Mouse (Mus musculus) kidney, adult 2 months (tissue): Measurements from ENCODE around the gene Eri3.

Experiments
- CTCF ChIP-seq: fragments of 200-500 bp; conservative IDR thresholded peaks from 2 replicates; pipeline ENCODE4 v1.5.1; 2011; ENCODE audit warnings: low read depth, mild to moderate bottlenecking, control low read depth, low read length, moderate library complexity, mixed read lengths; ENCODE audit not compliant: insufficient read depth, insufficient read length
- POLR2A ChIP-seq: fragments of 200-500 bp; IDR thresholded peaks from one replicate; pipeline ENCODE4 v1.6.1; 2011; ENCODE audit warnings: low read depth, low read length, control low read depth

DNA sequence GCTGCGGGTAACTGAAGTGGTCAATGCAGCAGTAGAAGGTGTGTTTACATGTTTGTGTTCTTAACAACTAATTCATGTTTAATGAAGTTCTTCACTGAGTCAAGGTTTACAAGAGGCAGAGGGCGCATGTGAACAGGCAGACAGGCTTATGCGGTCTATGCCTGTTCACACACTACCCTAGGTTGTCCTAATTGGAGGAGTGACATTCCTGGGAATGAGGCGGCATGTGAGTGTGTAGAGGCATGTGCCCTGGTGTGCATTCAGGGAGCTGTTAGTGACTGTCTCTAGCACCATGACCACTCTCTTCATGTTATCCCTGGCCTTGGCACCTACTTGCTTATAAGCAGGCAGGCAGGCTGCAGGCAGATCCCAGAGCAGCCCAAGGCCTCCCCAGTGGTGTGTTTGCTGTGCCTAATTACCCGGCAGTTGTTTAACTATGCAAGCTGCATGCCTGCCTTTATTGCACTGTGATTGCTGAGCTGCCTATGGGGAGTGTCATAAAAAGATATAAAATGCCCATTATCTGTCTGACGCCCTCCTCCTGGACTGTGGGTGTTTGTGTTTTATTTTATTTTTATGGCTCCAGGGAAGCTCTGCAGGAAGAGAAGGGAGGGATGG, 80.0 kb downstream of the Eri3 start:
- TF ChIP-seq POLR2A (no peak), CTCF (no peak)
